Mouse (Mus musculus) heart, postnatal 10 days (tissue): Measurements from ENCODE around the gene Egfl7. TPM values are rescaled to one million over a fixed set of nuclear protein-coding genes. Genes with fewer than 3 reads are reported as not detected.
A peak's percentile ranks its signal among the peaks of the same experiment; 100 is the strongest.

Experiments used
- DNase-seq, 2 experiments: peaks; one replicate each; pipeline ENCODE4 v3.0.0; 2021
- intact Hi-C: fragments of 180-260 bp; cut with DNase I; formaldehyde crosslinking; loops from one replicate; pipeline ENCODE4 v1.15.1; 2025
- total RNA-seq, 2 experiments: library from RNA; stranded (reverse); gene quantifications; 2 replicates each; pipeline ENCODE4 v1.2.3; 2021

Gene Egfl7
- total RNA-seq, 2 experiments from 2014 or later, result 325 to 346 TPM

DNA sequence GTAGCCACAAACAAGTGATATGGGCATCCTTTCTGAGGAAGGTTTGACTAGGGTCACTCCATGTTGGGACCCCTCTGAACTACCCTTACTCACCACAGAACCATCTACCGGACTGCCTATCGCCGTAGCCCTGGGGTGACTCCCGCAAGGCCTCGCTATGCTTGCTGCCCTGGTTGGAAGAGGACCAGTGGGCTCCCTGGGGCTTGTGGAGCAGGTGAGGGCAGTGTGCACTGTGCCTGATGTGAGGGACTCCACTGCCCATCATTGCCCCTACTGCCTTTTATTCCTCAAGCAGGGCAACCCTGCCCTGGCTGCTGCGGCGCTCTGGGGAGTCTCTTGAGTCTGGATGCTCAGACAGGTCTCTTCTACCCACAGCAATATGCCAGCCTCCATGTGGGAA is 10.5 kb downstream of the Egfl7 start:
- intact Hi-C loops, result no loop called here
- no peak for DNase-seq

DNA sequence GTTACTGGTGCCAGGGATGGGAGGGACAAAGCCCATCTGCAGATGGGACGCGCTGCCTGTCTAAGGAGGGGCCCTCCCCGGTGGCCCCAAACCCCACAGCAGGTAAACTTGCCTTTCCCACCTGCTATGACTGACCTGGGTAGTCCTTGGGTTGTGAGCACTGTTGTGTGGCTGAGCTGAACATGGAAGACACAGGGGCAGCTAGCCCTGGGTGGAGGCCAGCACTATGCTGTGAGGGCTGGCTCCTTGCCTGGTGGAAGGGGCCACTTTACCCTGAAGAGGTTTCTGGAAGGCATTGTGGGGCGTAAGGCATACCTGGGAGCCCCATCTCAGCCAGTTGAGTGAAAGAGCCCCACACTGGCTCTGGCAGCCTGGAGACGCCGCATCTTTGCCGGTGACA is 11.1 kb downstream of the Egfl7 start:
- intact Hi-C loops, result no loop called here
- peak in 1 of 2 experiments; percentile 24 for DNase-seq

DNA sequence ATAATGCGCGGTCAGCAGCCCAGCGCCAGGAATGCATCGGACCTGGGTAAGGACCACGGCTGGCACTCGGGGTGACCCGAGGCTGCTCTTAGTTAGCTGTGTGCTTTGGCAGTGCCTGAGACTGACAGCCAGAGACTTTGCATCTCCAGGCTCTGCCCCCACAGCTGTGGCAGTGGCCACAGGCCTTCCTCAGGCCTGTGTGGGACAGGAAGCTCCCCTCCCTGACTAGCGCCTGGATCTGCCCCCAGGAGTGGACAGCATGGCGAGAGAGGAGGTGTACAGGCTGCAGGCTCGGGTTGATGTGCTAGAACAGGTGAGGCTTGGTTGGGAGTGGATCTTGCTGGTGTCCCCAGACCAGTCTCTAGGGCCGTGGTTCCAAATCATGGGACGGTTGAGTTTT is 11.6 kb downstream of the Egfl7 start:
- intact Hi-C loops, result no loop called here
- DNase-seq, result peak in 1 of 2 experiments; percentile 25

DNA sequence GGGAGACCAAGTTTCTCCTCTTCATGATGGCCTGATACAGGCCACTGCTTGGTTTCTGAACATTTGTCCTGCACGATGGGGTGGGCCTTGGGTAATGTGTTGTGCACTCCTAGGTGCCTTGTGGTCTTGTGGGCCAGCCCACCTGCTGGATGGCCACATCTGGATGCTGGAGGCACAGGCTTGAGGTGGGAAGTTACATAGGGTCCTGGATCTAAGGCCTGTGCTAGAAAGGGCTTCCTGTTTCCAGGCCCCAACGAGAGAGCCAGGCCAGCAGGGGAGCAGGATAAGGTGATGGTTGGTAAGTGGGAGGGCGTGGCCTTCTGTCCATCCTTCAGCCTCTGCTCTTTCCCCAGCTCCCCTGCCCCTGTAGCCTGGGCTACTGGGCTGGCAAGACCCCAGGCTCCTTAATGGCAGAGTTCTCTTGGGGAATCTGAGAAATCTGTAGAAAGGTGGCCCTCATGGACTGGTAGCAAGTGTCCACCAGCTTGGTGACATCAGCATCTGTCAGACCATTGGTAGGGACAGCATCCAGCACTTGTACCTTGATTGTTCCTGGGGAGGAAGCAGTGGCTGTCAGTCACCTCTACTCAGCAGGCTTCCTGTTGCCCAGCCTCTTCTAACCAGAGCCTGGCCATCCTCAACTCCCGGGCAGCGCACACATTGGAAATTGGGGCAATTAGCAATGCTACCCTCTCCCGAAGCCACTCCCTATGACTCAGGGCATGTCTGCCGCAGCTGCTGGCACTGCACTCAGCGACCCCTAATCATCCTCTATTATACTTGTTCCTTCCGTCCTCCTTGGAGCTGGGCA is 13.6 kb downstream of the Egfl7 start:
- intact Hi-C loops, result no loop called here
- peak; percentile 26 to 28 for DNase-seq

DNA sequence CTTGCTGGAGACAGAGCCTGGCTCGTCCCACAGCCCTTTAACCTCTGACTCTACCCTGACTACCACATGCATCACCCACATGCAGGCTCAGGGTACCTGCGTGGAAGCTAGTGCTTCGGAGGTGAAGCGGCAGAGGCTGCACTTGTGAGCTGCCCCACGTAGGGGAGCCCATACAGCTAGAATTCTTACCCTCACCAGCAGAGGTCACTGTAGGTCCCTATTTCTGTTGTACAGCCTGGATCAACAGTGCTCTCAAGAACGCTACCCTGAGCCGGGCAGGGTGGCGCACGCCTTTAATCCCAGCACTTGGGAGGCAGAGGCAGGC is 14.2 kb downstream of the Egfl7 start:
- intact Hi-C loops, result no loop called here
- peak; percentile 72 to 78 for DNase-seq

DNA sequence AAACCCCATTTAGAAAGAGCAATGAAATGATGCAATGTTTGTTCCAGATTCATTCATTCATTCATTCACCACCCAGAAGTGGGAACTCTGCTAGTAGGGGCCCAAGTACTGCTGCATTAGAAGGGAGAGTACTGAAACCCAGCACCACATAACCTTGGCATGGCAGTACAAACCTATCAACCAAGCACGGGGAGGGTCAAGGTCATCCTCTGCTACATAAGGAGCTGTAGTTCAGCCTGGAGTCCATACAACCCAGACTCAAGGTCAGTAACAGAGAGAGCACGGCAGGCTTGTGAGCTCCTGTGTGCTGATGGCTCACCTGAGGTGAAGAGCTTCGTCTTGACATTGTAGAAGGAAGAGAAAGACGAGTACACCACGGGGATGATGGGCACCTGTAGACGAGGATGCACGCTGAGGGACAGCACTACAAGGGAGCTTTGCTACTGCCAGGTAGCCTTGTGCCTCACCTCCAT is 14.7 kb downstream of the Egfl7 start:
- DNase-seq, result no peak
- intact Hi-C loops, result no loop called here

DNA sequence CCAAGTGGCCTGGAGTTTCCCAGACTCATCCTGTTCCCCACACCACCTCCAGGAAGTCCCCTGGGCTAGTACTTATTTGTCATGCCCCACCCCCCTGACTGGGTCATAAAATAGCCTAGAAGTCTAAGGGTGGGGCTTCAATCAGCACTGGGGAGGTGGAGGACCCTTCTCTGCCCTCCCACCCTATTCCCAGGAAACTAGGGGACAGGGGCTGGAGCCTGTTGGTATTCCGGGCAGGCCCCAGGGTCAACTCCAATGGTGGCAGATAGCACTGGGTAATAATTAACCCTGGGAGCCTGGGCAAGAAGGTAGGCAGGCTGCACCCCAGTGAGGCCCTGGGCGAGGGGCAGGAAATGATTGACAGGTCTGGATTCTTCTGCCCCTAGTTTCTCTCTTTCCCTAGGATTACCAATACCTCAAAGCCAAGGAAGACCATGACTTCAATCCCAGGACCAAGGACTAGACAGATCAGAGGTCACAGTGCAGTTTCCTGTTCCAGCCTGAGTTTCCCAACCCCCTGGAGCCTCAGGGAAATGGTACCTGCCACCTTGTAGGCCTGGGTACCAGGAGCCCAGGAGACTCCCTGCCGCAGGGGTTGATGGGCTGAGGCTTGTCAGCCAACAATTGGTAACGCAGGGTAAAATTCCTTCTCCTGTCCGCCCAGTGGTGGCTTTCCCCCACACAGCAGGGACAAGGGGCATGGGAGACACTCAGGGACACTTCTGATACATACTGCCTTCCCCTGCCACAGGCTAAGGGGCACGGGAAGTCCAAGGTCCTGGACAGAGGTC is 15.3 kb downstream of the Egfl7 start:
- intact Hi-C loops, result no loop called here
- DNase-seq, result peak in 1 of 2 experiments; percentile 52

DNA sequence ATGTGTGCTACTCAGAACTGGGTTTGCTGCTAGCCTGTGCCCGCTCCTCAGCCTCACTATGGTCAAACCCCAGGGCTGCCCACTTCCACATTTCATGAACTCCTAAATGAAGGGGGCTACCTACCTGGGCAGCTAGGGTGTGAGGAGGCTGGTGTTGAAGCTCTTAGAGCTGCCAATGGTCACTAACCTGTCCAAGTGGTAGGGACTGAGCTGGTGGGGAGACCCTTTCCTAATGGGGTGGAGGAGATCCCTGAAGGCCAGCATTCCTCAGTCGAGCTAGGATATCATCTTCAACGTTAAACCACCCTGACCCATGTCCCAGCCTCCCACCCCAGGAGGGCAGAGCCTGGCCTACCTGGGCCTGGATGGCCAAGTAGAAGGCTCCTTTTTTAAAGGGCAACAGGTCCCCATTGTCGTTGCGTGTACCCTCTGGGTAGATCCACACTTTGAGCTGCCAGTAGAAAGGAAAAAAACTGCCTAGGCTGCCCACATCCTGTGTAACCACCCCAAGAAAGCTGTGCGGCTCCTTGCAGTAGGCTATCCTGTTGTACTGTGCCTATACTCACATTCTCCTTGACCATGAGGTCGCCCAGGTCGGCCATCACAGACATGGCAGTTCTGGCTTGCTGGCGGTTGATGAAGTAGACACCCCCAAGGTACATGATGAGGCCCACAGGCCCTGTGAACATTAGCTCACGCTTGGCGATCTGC is 16.1 kb downstream of the Egfl7 start:
- intact Hi-C loops, result no loop called here
- peak in 1 of 2 experiments; percentile 37 for DNase-seq

DNA sequence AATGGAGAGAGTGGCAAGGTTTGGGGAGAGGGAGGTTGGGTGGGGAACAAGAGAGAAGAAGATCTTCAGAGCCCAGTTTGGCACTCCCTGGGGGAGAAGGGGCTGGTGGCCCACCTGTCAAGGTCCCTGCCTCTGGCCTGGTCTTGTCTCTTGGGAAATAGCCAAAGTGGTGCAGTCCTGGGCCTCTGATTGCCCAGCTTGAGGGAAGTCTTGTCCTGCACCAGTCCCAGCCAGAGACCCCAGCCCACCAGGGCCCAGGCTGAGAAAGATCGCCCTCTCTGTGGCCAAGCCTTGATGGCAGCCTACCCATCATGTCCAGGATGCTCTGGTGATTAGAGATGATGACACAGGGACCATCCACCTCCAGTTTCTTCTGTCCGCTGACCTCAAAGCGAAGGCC is 17.1 kb downstream of the Egfl7 start:
- intact Hi-C loops, result no loop called here
- no peak for DNase-seq

DNA sequence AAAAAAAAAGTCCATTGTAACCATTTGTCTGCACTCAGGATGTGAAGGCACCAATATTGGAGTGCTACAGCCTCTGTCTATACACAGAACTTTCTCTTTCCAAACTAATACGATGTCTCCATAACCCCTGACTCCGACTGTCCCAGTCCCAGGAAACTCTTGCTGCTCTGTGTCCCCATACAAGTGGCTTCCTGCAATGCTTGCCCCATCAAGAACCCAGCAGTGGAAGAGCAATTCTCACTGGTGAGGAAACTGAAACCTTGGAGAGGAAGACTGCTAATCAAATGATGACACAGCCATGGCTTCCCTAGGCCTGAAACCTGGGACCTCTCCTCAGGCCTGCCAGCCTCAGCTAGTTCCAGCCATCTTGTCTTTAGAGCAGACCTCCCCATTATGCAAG is 18.0 kb downstream of the Egfl7 start:
- intact Hi-C loops, result no loop called here
- DNase-seq, result no peak

DNA sequence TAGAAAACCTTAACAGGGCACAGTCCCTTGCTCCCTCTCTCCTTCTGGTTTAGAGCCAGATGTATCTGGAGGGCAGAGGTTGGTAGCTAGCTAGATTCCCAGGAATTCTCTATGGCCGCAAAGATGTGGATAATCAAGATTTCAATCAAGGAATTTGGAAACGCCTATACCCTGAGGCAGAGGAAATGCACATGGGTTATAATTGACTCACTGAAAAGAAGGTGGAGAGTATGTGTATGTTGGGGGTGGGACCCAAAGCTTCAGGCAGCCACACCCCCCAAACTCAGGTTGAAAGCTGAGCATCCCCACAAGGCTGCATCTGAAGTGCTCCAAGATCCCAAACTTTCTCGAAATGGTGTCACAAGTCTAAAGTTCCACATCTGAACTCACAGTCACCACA is 18.6 kb downstream of the Egfl7 start:
- no peak for DNase-seq
- intact Hi-C loops, result no loop called here

DNA sequence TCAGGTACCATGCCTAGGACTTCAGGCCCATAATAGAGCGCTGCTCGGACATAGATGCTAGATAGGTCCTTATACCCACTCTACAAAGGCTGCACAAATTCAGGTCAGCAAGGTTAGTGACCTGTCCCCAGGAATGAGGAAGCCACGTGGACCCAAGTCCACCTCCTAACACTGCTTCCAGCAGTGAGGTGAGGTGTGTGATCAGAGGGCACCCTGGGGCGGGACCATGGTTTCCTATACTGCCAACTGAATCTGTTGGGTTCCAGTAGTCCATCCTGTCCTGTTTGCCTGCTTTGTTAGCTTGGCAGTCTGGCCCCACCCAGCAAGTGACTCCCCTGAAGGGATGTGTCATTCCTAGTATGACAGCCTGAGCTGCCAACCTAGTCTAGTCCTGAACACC is 20.2 kb downstream of the Egfl7 start:
- intact Hi-C loops, result no loop called here
- DNase-seq, result no peak

DNA sequence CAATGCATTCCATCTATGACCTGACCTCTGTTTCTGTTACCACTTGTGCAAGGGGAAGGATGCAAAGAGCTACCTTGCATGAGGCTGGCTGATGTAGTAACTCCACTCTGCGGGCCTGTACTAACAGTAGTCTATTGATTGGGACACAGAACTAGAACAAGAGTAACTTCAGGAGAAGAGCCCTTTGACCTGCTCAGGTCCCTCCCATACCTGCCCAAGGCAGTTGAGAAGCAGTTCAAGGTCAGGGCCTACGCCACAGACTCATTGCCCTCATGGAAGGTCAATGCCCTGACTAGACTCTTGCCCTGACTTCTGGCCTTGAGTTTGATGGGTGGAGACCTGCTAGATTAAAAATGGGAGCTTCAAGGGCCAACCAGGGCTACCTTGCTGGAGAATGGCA is 20.9 kb downstream of the Egfl7 start:
- DNase-seq, result no peak
- intact Hi-C loops, result no loop called here

DNA sequence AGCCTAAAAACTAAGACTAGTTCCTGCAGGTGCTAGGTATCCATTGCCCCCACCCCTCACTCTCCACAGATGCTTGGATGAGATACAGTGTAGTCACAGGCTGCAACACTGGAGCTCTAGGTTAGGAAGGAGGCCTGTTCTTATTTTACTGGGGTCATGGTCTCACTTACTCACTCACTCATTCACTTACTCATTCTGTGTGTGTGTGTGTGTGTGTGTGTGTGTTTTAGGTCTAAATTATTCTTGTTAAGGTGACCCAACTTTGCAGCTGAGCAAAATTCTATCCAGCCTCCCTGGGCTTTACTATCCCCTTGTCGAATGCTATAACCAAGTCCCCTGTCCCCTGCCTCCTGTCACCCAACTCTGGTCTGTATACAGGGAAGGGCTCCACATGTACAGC is 21.8 kb downstream of the Egfl7 start:
- DNase-seq, result no peak
- intact Hi-C loops, result no loop called here

DNA sequence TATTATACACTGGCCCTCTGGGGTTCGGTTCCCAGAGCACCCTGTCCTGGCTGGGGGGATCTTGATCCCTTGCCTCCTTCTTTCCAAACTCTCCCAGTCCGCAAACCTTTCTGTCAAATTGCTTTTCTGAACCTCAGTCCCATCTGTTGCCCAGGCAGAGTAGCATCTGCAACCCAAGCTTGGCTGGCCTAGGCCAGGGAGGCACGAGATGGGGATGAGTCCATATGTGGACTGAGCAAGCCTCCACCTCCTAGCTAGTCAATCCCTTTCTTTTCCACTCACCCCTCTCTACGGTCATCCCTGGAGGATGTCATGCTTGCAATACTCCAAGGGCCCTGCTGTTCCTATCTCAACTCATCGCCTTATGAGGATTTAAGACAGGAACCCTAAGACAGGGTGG is 22.8 kb downstream of the Egfl7 start:
- DNase-seq, result no peak
- intact Hi-C loops, result loop anchor here (1.0 kb wide), 1 partner anchor 38 kb away; no protein-coding TSS in a partner anchor

DNA sequence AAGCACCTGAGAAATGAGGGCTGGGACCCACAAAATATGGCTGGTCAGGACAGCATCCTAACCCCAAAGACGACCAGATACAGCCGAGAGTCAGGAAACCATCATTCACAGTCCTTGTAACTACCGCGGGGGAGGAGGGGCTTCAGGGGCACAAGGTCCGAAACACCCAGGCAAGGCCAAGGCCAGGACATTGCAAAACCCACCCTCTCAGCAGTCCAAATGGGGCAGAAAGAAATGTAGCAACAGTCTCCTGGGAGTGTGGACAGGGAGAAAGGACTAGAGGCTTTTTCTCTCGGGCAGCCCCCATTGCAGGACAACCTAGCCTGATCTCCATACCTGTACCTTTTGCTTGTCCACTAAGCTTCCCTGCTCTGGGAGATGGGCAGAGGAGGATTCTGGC is 23.3 kb downstream of the Egfl7 start:
- no peak for DNase-seq
- intact Hi-C loops, result loop anchor here (1.0 kb wide), 1 partner anchor 37 kb away; no protein-coding TSS in a partner anchor

DNA sequence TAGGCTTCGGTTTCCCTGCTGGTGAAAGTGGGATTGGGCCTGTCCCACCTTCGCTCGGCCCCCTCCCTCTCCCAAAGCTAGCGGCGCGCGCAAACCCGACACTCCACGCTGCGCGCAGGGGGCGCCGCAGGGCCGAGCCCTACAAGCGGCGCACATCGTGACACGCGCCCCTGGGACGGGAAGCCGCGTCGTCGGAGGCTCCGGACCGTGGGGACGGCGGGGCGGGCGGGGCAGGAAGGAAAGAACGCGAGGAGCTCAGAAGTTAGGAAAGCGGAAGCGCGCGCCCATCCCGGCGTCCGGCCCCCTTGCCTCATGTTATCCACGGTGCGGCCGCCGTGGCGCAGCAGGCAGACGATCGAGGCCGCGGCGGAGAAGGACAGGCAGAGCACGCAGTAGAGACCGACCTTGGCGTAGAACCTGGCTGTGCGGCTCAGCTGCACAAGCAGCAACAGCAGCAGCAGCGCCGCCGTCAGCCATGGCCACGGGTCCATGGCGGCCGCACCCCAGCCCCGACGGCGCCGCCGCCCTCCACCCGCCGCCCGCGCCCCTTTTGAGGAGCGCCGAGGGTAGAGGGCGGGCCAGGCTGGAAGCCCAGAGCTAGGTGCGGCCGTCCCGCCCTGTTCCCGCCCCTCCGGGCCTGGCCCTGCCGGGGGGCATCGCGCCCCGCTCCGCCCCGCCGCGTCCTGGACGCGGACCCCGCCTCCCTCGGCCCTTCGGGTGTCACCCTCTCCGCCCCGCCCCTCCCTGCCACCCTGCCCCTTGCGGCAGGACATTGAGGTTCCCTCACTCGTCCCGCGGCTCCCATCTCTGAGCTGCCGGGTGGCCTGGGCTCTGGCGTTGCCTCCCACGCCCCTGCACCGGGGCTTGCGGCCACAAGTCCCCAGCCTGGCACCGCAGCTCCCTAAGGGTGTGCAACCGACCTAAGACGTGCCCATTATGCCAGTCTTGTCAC is 24.2 kb downstream of the Egfl7 start, which contains the start of gene Agpat2:
Gene Agpat2, minus strand, starts transcription at position 698 of the 952 bp plus-strand sequence.
- intact Hi-C loops, result loop anchor here (1.0 kb wide), 1 partner anchor 36 kb away; no protein-coding TSS in a partner anchor
- DNase-seq, result peak; percentile 86 to 87

DNA sequence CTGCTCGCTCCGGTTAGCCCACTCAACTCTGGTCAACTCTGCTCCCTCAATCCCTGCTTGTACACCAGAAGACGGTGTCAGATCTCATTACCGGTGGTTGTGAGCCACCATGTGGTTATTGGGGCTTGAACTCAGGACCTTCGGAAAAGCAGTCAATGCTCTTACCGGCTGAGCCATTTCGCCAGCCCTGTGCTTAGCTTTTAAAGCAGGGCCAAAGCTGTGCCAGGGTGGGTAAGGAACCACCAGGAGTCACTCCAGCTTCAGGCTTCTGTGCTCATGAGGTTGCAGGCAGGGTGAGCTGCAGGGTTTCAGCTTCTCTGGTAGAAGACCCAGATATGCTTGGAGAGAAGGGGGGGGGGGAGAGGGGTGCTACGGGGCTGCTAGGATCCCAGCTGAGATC is 25.5 kb downstream of the Egfl7 start:
- DNase-seq, result no peak
- intact Hi-C loops, result no loop called here

DNA sequence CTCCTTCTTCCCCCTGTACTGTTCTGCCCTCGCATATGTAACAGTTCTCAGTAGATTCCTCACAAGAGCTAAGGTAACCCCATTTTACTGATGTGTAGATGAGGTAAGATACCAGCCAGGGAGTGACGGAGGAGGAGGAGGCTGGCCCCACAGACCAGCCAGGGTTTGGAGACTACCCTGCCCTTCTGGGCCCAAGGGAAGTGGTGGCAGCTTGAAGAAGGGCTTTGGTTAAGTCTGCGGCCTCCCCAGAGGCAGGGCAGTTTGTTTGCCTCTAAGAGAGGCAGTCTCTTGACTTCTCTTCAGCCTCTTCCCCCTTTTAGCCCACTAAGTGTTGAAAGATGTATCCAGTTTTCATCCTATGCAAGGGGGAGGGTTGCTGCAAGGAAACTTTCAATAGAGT is 26.8 kb downstream of the Egfl7 start:
- intact Hi-C loops, result no loop called here
- no peak for DNase-seq
